Mouse (Mus musculus): ENCODE measurements around the gene Cacna1i. TPM values are rescaled to one million over a fixed set of nuclear protein-coding genes. Genes with fewer than 3 reads are reported as not detected.

Cacna1i gene
- total RNA-seq, 2 experiments from 2014 or later: 0.10 TPM; not detected in 1

GRCm38 (mm10) chr15:80263610-80264575 is 23.1 kb upstream of the Cacna1i start, which contains the start of gene Rps19bp1:
TSS of gene Rps19bp1 (minus strand) at chr15:80264315.
- intact Hi-C loops (cut with DNase I): loop anchor here (5.0 to 10.0 kb wide), 2 partner anchors 533 to 931 kb away; partner anchors contain the start of gene Mrtfa
- DNase-seq: peak; percentile 89 to 91

- DNase-seq: peak; percentile 72 to 83
- intact Hi-C loops (cut with DNase I): loop anchor here (1.0 to 10.0 kb wide), 3 partner anchors 429 to 929 kb away; partner anchors contain the start of gene Mrtfa
Measured at GRCm38 (mm10) chr15:80266281-80266680, 20.8 kb upstream of the Cacna1i start.

- no peak for DNase-seq
- intact Hi-C loops (cut with DNase I): no loop called here
Measured at GRCm38 (mm10) chr15:80271858-80272396, 15.1 kb upstream of the Cacna1i start.

- DNase-seq: no peak
- intact Hi-C loops (cut with DNase I): no loop called here
Measured at GRCm38 (mm10) chr15:80277107-80277506, 9.9 kb upstream of the Cacna1i start.

- DNase-seq: peak; percentile 69 to 82
- intact Hi-C loops (cut with DNase I): no loop called here
Measured at GRCm38 (mm10) chr15:80277625-80278024, 9.4 kb upstream of the Cacna1i start.

GRCm38 (mm10) chr15:80278121-80278759 is 8.8 kb upstream of the Cacna1i start:
- intact Hi-C loops (cut with DNase I): no loop called here
- DNase-seq: no peak

- no peak for DNase-seq
Measured at GRCm38 (mm10) chr15:80279053-80279452, 8.0 kb upstream of the Cacna1i start.

GRCm38 (mm10) chr15:80280646-80281045 is 6.4 kb upstream of the Cacna1i start:
- intact Hi-C loops (cut with DNase I): loop anchor here (10.0 kb wide), 1 partner anchor 204 kb away; no protein-coding TSS in a partner anchor
- DNase-seq: no peak

More at GRCm38 (mm10) chr15:80279053-80279452, 8.0 kb upstream of the Cacna1i start:
- intact Hi-C loops (cut with DNase I): no loop called here

GRCm38 (mm10) chr15:80288036-80288435 is 998 bp downstream of the Cacna1i start:
- intact Hi-C loops (cut with DNase I): loop anchor here (5.0 to 10.0 kb wide), 2 partner anchors 197 to 404 kb away; no protein-coding TSS in a partner anchor
- DNase-seq: no peak

GRCm38 (mm10) chr15:80289436-80289835 is 2.4 kb downstream of the Cacna1i start:
- DNase-seq: peak; percentile 60 to 66
- intact Hi-C loops (cut with DNase I): loop anchor here (5.0 to 10.0 kb wide), 2 partner anchors 195 to 403 kb away; no protein-coding TSS in a partner anchor

- intact Hi-C loops (cut with DNase I): no loop called here
- DNase-seq: no peak
Measured at GRCm38 (mm10) chr15:80297146-80297545, 10.1 kb downstream of the Cacna1i start.

- intact Hi-C loops (cut with DNase I): no loop called here
- DNase-seq: no peak
Measured at GRCm38 (mm10) chr15:80303779-80304178, 16.7 kb downstream of the Cacna1i start.

- intact Hi-C loops (cut with DNase I): no loop called here
- no peak for DNase-seq
Measured at GRCm38 (mm10) chr15:80304188-80304587, 17.1 kb downstream of the Cacna1i start.

- DNase-seq: no peak
- intact Hi-C loops (cut with DNase I): no loop called here
Measured at GRCm38 (mm10) chr15:80306146-80306545, 19.1 kb downstream of the Cacna1i start.

GRCm38 (mm10) chr15:80314731-80315130 is 27.7 kb downstream of the Cacna1i start:
- DNase-seq: no peak
- intact Hi-C loops (cut with DNase I): no loop called here

- peak; percentile 17 to 53 for DNase-seq
- intact Hi-C loops (cut with DNase I): no loop called here
Measured at GRCm38 (mm10) chr15:80316966-80317634, 30.1 kb downstream of the Cacna1i start.

GRCm38 (mm10) chr15:80317841-80318530 is 30.9 kb downstream of the Cacna1i start:
- intact Hi-C loops (cut with DNase I): no loop called here
- DNase-seq: no peak

GRCm38 (mm10) chr15:80318543-80319255 is 31.7 kb downstream of the Cacna1i start:
- no peak for DNase-seq

GRCm38 (mm10) chr15:80319315-80319714 is 32.3 kb downstream of the Cacna1i start:
- intact Hi-C loops (cut with DNase I): no loop called here
- no peak for DNase-seq

More at GRCm38 (mm10) chr15:80318543-80319255, 31.7 kb downstream of the Cacna1i start:
- intact Hi-C loops (cut with DNase I): no loop called here
